Mouse (Mus musculus) erythroblast, embryonic 14.5 days (primary cell): ENCODE data around the gene Ak9.

Source experiments
- GATA1 ChIP-seq: IDR thresholded peaks from 2 replicates; pipeline ENCODE4 v1.6.1; 2012; ENCODE audit warnings: low read length, inconsistent platforms, mixed read lengths
- TAL1 ChIP-seq: IDR thresholded peaks from 3 replicates; pipeline ENCODE4 v1.6.1; 2012; ENCODE audit warnings: low read length, inconsistent platforms, mixed read lengths

DNA sequence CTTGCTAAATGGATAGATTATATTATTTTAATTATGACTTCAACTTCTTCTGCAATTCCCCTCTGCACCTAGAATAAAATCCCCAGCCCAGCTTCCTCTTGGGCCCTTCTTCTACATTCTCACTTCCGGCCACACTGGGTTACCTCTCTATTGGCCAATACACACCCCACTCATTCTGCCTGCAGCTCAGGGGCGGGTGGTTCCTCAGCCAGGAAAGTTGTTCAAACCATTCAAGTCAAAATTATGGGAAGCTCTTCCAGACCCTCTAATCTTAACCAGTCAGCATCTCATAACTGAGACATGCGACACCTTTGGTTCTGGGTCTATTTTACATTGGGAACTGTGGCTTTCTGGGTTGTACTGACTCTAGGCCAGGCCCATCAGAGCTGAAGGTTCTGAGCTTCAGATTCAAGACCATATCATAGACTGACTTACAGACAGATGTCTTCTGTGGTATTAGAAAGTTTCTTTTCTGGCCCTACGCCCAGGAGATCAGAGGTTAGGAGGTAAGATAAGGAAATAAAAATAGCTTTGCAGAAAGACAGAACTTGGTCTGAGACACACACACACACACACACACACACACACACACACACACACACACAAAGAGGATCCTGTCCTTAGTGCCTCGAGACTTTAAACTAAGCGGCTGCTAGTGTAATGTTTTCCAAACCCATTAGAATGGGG, 170.1 kb downstream of the Ak9 start:
- TF ChIP-seq TAL1 = no peak
- TF ChIP-seq GATA1 = no peak
